Mouse (Mus musculus) neural tube, embryonic 13.5 days (tissue): ENCODE data around the gene Gm17324. TPM values are rescaled to one million over a fixed set of nuclear protein-coding genes. Genes with fewer than 3 reads are reported as not detected.
A peak's percentile ranks its signal among the peaks of the same experiment; 100 is the strongest.
"Not testable (repeated sequence)": the region's sequence is repeated elsewhere in the genome, so short reads cannot be mapped to it uniquely, and the experiment has no call there.

Experiments used
- ATAC-seq: fragments of 200-750 bp; cut with Nextera tagmentation; 2 replicates; pipeline ENCODE4 v1.8.0; 2017; ENCODE audit warnings: low read depth, mild to moderate bottlenecking, moderate TSS enrichment, moderate library complexity
- H3K27ac ChIP-seq: fragments of 300-500 bp; sonication (generic); replicated peaks from 2 replicates; pipeline ENCODE4 v1.5.1; 2015; ENCODE audit warnings: moderate library complexity, mild to moderate bottlenecking, inconsistent platforms
- H3K27me3 ChIP-seq: fragments of 300-500 bp; sonication (generic); 2 replicates; pipeline ENCODE4 v1.6.1; 2015; ENCODE audit warnings: mild to moderate bottlenecking, inconsistent platforms
- H3K36me3 ChIP-seq: fragments of 300-500 bp; sonication (generic); 2 replicates; pipeline ENCODE4 v1.6.1; 2015; ENCODE audit warnings: mild to moderate bottlenecking, inconsistent platforms
- H3K4me1 ChIP-seq: fragments of 300-500 bp; sonication (generic); replicated peaks from 2 replicates; pipeline ENCODE4 v1.6.1; 2015; ENCODE audit warnings: inconsistent platforms
- H3K4me2 ChIP-seq: fragments of 300-500 bp; sonication (generic); 2 replicates; pipeline ENCODE4 v1.6.1; 2015; ENCODE audit warnings: inconsistent platforms, mild to moderate bottlenecking, moderate library complexity
- H3K4me3 ChIP-seq: fragments of 300-500 bp; sonication (generic); 2 replicates; pipeline ENCODE4 v1.5.1; 2015; ENCODE audit warnings: mild to moderate bottlenecking, inconsistent platforms
- H3K9ac ChIP-seq: fragments of 300-500 bp; sonication (generic); 2 replicates; pipeline ENCODE4 v1.6.1; 2015; ENCODE audit warnings: moderate library complexity, mild to moderate bottlenecking, inconsistent platforms
- H3K9me3 ChIP-seq: fragments of 300-500 bp; sonication (generic); 2 replicates; pipeline ENCODE4 v1.6.1; 2016; ENCODE audit warnings: inconsistent platforms
- WGBS: fragments of 180-500 bp; shearing (Covaris S2); methylation state at CpG from one replicate; pipeline ENCODE4 v1.1.7; 2015; 5-methylcytosine and 5-hydroxymethylcytosine counted together
- polyA plus RNA-seq: library from polyadenylated mRNA; unstranded; fragments of >200 nt; fragmentation: Nextera tagmentation; extraction: Ambion mirVana; gene quantifications from 2 replicates; pipeline ENCODE4 v1.2.1, GENCODE M21; 2015

Gene Gm17324
- polyA plus RNA-seq: 1.3 and 1.5 TPM in 2 replicates

DNA sequence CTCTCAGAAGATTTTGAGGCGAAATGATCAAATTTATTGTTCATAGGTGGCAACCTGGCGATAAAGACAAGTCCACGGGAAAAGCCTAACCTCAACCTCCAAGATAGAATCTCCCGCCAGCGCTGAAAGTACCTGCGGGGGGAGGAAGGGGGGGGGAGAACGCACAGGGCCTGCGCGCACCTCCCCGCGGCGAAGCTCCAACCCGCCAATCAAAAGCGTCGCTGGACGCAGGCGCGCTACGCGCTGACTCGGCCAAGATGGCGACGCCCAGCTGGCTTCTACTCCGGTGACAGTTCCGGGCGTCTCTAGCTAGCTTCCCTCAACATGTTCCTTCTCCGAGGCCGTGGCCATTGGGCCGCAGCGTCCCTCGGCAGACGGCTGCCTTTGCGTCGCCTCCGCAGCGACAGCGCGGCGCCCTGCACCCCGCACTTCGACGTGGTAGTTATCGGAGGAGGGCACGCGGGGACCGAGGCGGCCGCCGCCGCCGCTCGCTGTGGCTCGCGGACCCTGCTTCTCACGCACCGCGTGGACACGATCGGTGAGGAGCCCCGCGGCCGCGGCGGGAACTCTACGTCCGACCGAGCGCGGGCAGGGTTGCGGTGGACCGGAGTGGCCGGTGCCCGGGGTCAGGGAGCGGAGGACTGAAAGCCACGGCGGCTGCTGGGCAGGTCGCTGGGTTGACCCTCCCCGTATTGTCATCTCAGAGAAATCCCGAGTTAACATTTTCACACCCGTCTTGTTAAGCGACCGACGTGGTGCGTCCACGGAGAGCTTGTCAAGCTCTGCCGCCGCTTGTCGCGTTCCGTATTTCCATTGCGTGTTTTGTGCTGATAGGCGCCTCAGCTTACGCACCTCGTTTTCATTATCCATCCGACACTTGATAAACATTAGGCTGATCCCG, at the start of gene Gm17324, which contains the start of gene Mto1:
Gene Gm17324 (minus strand): TSS at position 814 of the 901 bp plus-strand sequence.
Gene Mto1 (plus strand): TSS at position 236 of the 901 bp plus-strand sequence.
- under 1% methylated on average over 95 of the region's 96 CpGs for WGBS
- Histone ChIP-seq H3K36me3 (peaks cover 25% of the 10 kb centered on the region), H3K4me2 (peak within 1 kb of the TSS; percentile 63), H3K4me3 (peak within 1 kb of the TSS; percentile 95), H3K9ac (peak within 1 kb of the TSS; percentile 92), H3K27me3 (peaks cover 40% of the 10 kb centered on the region), H3K9me3 (no peaks in the 10 kb centered on the region), H3K4me1 (peaks cover 17% of the 10 kb centered on the region), H3K27ac (peak within 1 kb of the TSS; percentile 93)
- peak; percentile 94 for ATAC-seq

DNA sequence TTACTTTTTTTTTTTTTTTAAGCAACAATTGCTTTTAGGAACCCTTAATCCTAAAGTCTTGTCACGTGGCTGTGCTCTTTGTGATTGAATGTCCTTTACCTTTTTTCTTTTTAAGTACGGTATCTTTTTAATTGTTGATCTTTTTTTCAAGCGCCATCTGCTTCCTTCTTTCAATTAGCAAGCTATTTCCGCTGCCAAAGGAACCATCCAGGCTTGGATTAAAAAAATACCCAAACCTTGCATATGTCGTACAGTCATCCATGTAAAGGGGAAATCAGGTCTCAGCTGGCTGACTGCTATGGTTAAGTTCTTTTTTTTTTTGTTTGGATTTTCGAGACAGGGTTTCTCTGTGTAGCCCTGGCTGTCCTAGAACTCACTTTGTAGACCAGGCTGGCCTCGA, 44.6 kb upstream of the Gm17324 start:
- Histone ChIP-seq H3K4me2 (no peak overlapping the region), H3K4me1 (peaks cover 8% of the 10 kb centered on the region), H3K9me3 (no peaks in the 10 kb centered on the region), H3K27ac (no peak overlapping the region), H3K27me3 (no peaks in the 10 kb centered on the region), H3K4me3 (no peak overlapping the region), H3K36me3 (no peaks in the 10 kb centered on the region), H3K9ac (no peak overlapping the region)
- ATAC-seq: no peak
- WGBS: 77% methylated on average over 7 of the region's 7 CpGs

DNA sequence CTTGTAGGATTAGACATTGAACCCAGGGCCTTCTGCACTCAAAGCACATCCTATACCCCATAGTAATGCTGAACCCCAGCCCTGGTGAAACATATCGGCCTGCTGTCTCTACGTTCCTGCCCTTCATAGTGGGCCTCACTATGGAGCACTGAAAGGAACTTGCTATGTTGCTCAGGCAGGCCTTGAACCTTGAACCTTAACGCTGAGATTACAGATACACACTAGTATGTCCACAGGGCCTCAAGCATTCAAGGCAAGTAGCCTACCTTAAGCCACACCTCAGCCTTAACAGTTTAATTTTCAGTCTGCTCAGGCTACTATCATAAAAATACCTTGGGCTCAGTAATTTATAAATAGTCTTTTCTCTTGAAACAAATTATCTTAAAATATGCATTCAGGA, 43.7 kb upstream of the Gm17324 start:
- Histone ChIP-seq H3K9ac (no peak overlapping the region), H3K9me3 (no peaks in the 10 kb centered on the region), H3K36me3 (no peaks in the 10 kb centered on the region), H3K4me2 (no peak overlapping the region), H3K27me3 (no peaks in the 10 kb centered on the region), H3K27ac (no peak overlapping the region), H3K4me3 (no peak overlapping the region), H3K4me1 (peaks cover 8% of the 10 kb centered on the region)
- ATAC-seq: no peak
- WGBS: 95% methylated on average over 3 of the region's 3 CpGs

DNA sequence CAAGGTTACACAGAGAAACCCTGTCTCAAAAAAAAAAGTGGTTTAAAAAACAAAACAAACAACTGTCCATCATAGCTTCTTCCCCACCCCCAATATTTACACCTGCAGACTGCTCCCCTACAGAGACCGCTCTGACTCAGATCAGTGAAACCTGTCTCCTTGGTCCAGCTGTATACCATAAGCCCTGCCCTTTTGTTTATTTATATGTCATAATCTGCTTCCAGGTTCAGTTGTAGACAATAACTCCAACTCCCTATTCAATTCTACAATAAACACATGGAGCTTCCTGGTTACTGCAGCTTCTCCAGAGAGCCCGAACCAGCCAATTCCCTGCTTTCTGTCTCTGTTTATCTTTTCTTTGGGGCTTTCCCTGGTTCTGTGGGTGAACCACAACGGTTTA, 42.6 kb upstream of the Gm17324 start:
- Histone ChIP-seq H3K9ac (no peak overlapping the region), H3K4me1 (peaks cover 8% of the 10 kb centered on the region), H3K27ac (no peak overlapping the region), H3K4me2 (no peak overlapping the region), H3K4me3 (no peak overlapping the region), H3K36me3 (no peaks in the 10 kb centered on the region), H3K27me3 (no peaks in the 10 kb centered on the region), H3K9me3 (no peaks in the 10 kb centered on the region)
- 88% methylated on average over 3 of the region's 3 CpGs for whole genome bisulfite sequencing
- no peak for ATAC-seq

DNA sequence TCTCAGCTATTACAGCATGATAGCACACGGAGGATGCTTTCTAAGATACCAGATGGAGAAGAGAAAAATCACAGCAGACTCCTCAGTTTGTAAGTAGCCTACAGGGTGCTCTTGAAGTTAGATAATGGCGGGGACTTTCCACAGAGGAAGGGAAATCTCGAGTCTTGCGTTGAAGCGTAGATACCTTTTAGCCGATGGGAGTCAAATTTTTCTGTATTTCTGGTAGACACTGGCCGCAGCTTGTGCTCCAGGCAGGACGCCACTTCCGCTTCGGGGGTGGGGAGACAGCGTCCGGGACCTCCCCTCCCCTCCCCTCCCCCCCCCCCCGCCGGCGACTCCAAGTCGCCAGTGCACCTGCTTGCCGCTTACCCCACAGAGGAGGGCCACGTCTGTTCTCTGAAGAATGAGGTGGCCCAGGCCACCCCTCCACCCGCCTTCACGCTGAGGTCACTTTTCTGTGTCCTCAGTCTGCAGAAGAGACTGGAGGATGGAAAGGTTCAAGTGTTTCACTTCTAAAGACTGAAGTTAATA, 40.4 kb upstream of the Gm17324 start, which contains the start of gene Eef1a1:
Gene Eef1a1 (minus strand): TSS at position 262 of the 531 bp plus-strand sequence.
- no peaks in the 10 kb centered on the region for H3K36me3 ChIP-seq
- ATAC-seq: peak; percentile 80
- peak within 1 kb of the TSS; percentile 69 for H3K4me2 ChIP-seq
- H3K27me3 ChIP-seq: no peaks in the 10 kb centered on the region
- H3K27ac ChIP-seq: peak within 1 kb of the TSS; percentile 50; the same call in 1 of the 2 replicates
- peaks cover 8% of the 10 kb centered on the region for H3K4me1 ChIP-seq
- 2% methylated on average over 19 of the region's 20 CpGs for WGBS
- H3K4me3 ChIP-seq: peak within 1 kb of the TSS; percentile 39
- H3K9ac ChIP-seq: peak within 1 kb of the TSS; percentile 70
- no peaks in the 10 kb centered on the region for H3K9me3 ChIP-seq

DNA sequence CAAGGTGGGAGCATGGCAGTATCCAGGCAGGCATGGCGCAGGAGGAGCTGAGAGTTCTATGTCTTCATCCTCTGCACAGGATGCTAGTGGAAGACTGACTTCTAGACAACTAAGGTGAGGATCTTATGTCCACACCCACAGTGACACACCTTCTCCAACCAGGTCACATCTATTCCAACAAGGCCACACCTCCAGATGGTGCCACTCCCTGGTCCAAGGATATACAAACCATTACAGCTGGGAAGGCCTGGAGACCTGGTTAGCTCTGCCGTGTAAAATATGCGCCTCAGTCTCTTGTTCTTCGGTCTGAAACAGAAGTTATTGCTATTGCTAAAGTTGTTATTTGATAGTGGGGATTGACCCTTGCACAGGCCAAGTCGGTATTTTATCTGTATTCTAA, 39.4 kb upstream of the Gm17324 start:
- H3K4me1 ChIP-seq, H3K36me3 ChIP-seq, H3K27ac ChIP-seq, H3K9me3 ChIP-seq, H3K4me3 ChIP-seq, H3K27me3 ChIP-seq, H3K9ac ChIP-seq, ATAC-seq, H3K4me2 ChIP-seq: not testable (repeated sequence)
- WGBS: 98% methylated on average over 5 of the region's 5 CpGs

DNA sequence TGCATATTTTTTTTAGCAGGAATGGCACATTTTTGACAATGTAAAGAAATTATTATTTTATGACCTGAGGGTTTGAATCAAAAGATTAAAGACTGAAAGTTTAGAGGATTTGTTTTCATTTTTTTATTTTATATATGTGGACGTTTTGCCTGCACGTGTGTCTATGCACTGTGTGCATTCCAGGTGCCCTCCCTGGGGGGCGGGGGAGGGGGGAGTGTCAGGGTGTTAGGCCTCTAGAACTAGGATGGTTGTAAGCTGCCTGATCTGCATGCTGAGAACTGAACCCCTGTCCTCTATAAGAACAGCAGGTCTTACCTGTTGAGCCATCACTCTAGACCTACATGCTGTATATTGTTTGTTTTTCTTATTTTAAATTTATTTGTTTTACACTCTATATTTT, 36.1 kb upstream of the Gm17324 start:
- no peak for ATAC-seq
- Histone ChIP-seq H3K4me3 (no peak overlapping the region), H3K9me3 (no peaks in the 10 kb centered on the region), H3K27ac (no peak overlapping the region), H3K9ac (no peak overlapping the region), H3K4me2 (no peak overlapping the region), H3K27me3 (no peaks in the 10 kb centered on the region), H3K4me1 (peaks cover 22% of the 10 kb centered on the region), H3K36me3 (peaks cover 7% of the 10 kb centered on the region)
- WGBS: 79% methylated on average over 3 of the region's 3 CpGs

DNA sequence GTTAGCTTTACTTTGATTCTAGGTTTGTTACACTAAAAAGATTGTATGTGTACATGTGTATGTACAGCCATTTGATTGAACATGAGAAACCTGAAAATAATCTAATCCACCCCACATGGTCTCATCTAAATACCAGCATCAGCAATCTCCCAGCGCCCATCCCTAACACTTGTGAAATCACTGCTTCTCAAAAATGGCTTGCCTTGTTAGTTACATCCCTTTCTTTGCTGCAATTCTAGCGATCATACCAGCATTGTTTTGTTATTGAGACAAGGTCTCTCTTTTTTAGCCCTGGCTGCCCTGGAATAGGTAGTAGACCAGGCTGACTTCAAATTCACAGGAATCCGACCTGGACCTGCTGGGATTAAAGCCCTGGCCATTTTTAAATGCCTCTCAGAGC, 33.8 kb upstream of the Gm17324 start:
- Histone ChIP-seq H3K4me2 (peak overlapping the region; percentile 62), H3K27me3 (no peaks in the 10 kb centered on the region), H3K36me3 (peaks cover 26% of the 10 kb centered on the region), H3K4me3 (peak overlapping the region; percentile 100), H3K4me1 (peaks cover 34% of the 10 kb centered on the region), H3K27ac (peak overlapping the region; percentile 99), H3K9ac (peak overlapping the region; percentile 91), H3K9me3 (no peaks in the 10 kb centered on the region)
- WGBS: 9% methylated on average over 3 of the region's 3 CpGs
- peak; percentile 0; the same call in 1 of the 2 replicates for ATAC-seq

DNA sequence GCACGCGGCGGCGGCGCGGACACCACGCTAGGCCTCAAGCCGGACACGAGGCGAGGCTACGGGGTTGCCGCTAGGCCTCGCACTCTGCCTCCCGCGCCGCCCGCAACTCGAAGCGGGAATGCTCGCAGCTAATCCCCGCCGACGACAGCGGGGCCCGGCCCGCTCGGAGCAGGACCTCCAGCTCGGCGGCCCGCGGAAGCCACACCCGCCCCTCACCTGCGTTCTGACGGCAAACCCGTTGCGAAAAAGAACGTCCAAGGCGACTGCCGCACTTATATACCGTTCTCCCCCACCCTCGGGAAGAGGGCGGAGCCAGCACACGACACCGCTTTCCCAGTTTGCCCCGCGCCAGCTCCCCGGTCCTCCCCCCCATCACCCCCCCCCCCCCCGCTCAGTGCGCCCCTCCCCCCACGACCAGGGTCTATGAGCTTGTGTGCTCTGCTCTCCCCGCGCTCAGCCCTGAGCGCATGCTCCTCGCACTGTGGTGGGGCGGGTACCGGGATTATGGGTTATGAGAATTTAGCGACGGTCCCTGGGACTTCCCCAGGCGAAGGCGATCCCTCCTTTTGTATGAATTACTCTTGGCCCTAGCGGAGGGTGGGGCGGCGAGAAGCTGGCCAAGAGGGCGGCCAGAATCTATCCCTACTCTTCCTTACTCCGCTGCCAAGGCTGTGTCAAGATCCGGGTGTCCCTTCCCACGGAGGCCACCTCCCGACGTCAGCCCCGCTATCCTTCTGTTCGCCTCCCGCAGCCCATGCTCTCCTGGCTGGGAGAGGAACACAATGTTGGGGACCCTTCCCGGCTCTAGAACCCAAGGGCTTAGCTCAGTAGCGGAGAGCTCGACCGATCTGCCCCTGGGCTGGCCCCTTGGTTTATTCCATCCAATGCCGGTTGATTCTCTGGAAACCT, 33.1 kb upstream of the Gm17324 start:
- Histone ChIP-seq H3K27ac (peak overlapping the region; percentile 99), H3K9me3 (no peaks in the 10 kb centered on the region), H3K9ac (peak overlapping the region; percentile 100), H3K4me1 (peaks cover 41% of the 10 kb centered on the region), H3K4me2 (peak overlapping the region; percentile 79), H3K27me3 (no peaks in the 10 kb centered on the region), H3K36me3 (peaks cover 33% of the 10 kb centered on the region), H3K4me3 (peak overlapping the region; percentile 100)
- under 1% methylated on average over 72 of the region's 77 CpGs for WGBS
- peak; percentile 99 for ATAC-seq

DNA sequence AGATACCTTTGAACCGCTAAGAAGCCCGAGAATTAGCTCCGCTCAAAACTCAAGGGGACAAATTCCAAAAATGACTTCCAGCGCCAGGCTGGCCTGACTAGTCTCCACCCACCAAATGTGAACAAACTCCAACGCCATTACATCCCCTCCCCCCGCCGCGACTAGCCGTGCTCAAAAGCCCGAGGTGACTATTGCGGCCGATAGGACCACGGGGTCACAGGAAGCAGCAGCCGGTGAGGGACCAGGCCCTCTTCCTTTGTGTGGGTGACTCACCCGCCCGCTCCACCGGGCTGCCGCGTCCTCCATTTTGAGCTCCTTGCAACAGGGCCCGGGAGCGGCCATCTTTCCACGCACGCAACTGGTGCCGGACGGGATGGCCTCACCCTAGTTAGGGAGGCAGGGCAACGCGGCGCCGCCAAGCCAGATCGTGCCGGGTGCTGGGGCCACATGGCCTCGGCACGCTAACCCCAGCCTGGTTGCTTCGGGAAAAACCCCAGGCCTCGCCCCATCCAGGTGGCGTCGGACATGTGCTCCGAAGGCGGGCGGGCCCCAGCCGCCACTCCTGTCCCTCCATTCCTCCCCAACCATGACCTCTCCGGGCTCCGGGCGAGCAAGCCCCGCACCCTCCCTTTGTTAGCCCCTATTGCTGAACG, 32.2 kb upstream of the Gm17324 start:
- H3K27ac ChIP-seq: peak overlapping the region; percentile 97
- WGBS: under 1% methylated on average over 46 of the region's 46 CpGs
- peak overlapping the region; percentile 100 for H3K9ac ChIP-seq
- peak overlapping the region; percentile 100 for H3K4me3 ChIP-seq
- H3K36me3 ChIP-seq: peaks cover 42% of the 10 kb centered on the region
- H3K4me2 ChIP-seq: peak overlapping the region; percentile 79
- H3K4me1 ChIP-seq: peaks cover 42% of the 10 kb centered on the region
- ATAC-seq: peak; percentile 24
- no peaks in the 10 kb centered on the region for H3K9me3 ChIP-seq
- H3K27me3 ChIP-seq: no peaks in the 10 kb centered on the region

DNA sequence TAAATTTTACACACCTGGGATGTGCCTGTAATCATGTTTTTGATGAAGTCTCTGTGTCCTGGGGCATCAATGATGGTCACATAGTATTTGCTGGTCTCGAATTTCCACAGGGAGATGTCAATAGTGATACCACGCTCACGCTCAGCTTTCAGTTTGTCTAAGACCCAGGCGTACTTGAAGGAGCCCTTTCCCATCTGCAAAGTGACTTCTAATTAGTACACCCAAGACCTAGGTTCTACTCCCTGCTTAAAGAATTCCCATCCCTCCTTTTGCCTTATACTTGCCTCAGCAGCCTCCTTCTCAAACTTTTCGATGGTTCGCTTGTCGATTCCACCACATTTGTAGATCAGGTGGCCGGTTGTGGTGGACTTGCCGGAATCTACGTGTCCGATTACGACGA, 31.6 kb upstream of the Gm17324 start:
- H3K9me3 ChIP-seq, H3K27me3 ChIP-seq, ATAC-seq: not testable (repeated sequence)
- H3K27ac ChIP-seq: peak overlapping the region; percentile 97
- peaks cover 42% of the 10 kb centered on the region for H3K4me1 ChIP-seq
- H3K4me3 ChIP-seq: peak overlapping the region; percentile 100
- 2% methylated on average over 13 of the region's 13 CpGs for WGBS
- H3K9ac ChIP-seq: peak overlapping the region; percentile 100
- H3K36me3 ChIP-seq: peaks cover 46% of the 10 kb centered on the region
- H3K4me2 ChIP-seq: peak overlapping the region; percentile 79
